Mouse (Mus musculus) MEL (cell line): Measurements from ENCODE around the gene Myom1.

Experiments used
- CTCF ChIP-seq, 3 experiments: IDR thresholded peaks in 2 of 3; conservative IDR thresholded peaks in 1 of 3; 2 replicates each; pipeline ENCODE4 v1.5.1; 2011 to 2012; ENCODE audit warnings: low read length in 3 of 3, low read depth in 2 of 3, mild to moderate bottlenecking in 2 of 3, improper control_type of control experiment in 1 of 3, inconsistent platforms in 1 of 3, mixed read lengths in 1 of 3, moderate library complexity in 1 of 3; ENCODE audit not compliant: control insufficient read depth in 1 of 3, insufficient read depth in 1 of 3, poor library complexity in 1 of 3, severe bottlenecking in 1 of 3
- POLR2A ChIP-seq, 2 experiments: IDR thresholded peaks; 2 replicates each; pipeline ENCODE4 v1.6.1; 2011 to 2012; ENCODE audit warnings: low read length in 2 of 2, mild to moderate bottlenecking in 2 of 2, control low read depth in 1 of 2, improper control_type of control experiment in 1 of 2, low read depth in 1 of 2, moderate library complexity in 1 of 2; ENCODE audit not compliant: control insufficient read depth in 1 of 2, insufficient read depth in 1 of 2, poor library complexity in 1 of 2
- RAD21 ChIP-seq: IDR thresholded peaks from 2 replicates; pipeline ENCODE4 v1.6.1; 2011; ENCODE audit warnings: mild to moderate bottlenecking, low read depth, low read length, improper control_type of control experiment

GRCm38 (mm10) chr17:71032719-71033118, 30.3 kb downstream of the Myom1 start:
- TF ChIP-seq CTCF (IDR thresholded peaks at IDR 0.05 in 2 of 3, conservative IDR thresholded peaks at IDR 0.05 in 1 of 3; ENCODE audit: control insufficient read depth in 1 of 3, insufficient read depth in 1 of 3, low read depth in 2 of 3, low read length in 3 of 3, poor library complexity in 1 of 3, severe bottlenecking in 1 of 3) (no peak), POLR2A (IDR thresholded peaks at IDR 0.05; ENCODE audit: control insufficient read depth in 1 of 2, insufficient read depth in 1 of 2, low read depth in 1 of 2, low read length in 2 of 2, poor library complexity in 1 of 2) (no peak), RAD21 (no peak)
